Mouse (Mus musculus) spleen, adult 2 months (tissue): ENCODE data around the gene Oosp1. TPM values are rescaled to one million over a fixed set of nuclear protein-coding genes. Genes with fewer than 3 reads are reported as not detected.

ENCODE experiments used
- DNase-seq, 2 experiments: peaks; one replicate each; pipeline versions ENCODE4 v3.0.0 to v3.0.0-alpha.2; 2012 to 2021; ENCODE audit warnings: low spot score in 2 of 2, low read depth in 1 of 2
- H3K27ac ChIP-seq: fragments of 200-500 bp; 2 replicates; pipeline ENCODE4 v1.5.1; 2012; ENCODE audit warnings: low read length, inconsistent platforms; ENCODE audit not compliant: insufficient read depth
- H3K27me3 ChIP-seq: fragments of 200-500 bp; 2 replicates; pipeline ENCODE4 v1.6.1; 2012; ENCODE audit warnings: mild to moderate bottlenecking, moderate library complexity, low read length, inconsistent platforms; ENCODE audit not compliant: control insufficient read depth, insufficient read depth
- H3K36me3 ChIP-seq: fragments of 200-500 bp; 2 replicates; pipeline ENCODE4 v1.6.1; 2012; ENCODE audit warnings: mild to moderate bottlenecking, low read length, inconsistent platforms; ENCODE audit not compliant: control insufficient read depth, insufficient read depth
- H3K4me1 ChIP-seq: fragments of 200-500 bp; 2 replicates; pipeline ENCODE4 v1.6.1; 2011; ENCODE audit warnings: inconsistent platforms; ENCODE audit not compliant: control insufficient read depth, insufficient read depth, insufficient read length
- H3K4me3 ChIP-seq: fragments of 200-500 bp; 2 replicates; pipeline ENCODE4 v1.5.1; 2011; ENCODE audit warnings: mild to moderate bottlenecking, inconsistent platforms; ENCODE audit not compliant: insufficient read depth, insufficient read length; ENCODE audit errors: extremely low read depth
- CTCF ChIP-seq: fragments of 200-500 bp; IDR thresholded peaks from 2 replicates; pipeline ENCODE4 v1.5.1; 2011; ENCODE audit warnings: mild to moderate bottlenecking, inconsistent platforms; ENCODE audit not compliant: insufficient read depth, insufficient read length, insufficient replicate concordance; ENCODE audit errors: extremely low read depth
- POLR2A ChIP-seq: fragments of 200-500 bp; IDR thresholded peaks from 2 replicates; pipeline ENCODE4 v1.6.1; 2011; ENCODE audit warnings: low read depth, low read length, inconsistent platforms
- WGBS: fragments of 180-500 bp; shearing (Covaris S2); methylation state at CpG from one replicate; pipeline ENCODE4 v1.1.7; 2018; 5-methylcytosine and 5-hydroxymethylcytosine counted together
- polyA plus RNA-seq: library from polyadenylated mRNA; depleted of rRNA; stranded (reverse); fragments of >200 nt; gene quantifications from 2 replicates; pipeline ENCODE4 v1.2.3, GENCODE M21; 2012

The Oosp1 gene
- polyA plus RNA-seq, 1 experiment = 2.5 TPM

DNA sequence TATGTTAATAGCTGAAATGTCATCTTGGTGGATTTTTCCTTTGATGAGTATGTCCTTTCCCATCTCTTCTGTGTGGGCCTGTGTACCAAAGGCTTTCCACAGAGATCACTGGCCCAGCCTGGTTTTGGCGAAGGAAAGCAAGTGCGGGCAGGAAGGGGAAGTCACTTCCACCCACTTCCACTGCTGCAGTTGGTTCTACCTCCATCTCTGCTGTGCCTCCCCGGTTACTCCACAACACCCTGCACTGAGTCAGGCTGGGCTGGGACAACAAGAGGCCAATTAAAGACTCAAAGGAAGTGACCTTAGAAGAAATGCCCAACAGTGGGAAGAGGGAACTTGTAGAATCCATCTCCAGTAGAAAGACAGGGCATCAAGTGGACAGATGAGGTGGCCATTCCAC is 29.1 kb upstream of the Oosp1 start:
- Histone ChIP-seq H3K4me1 (no peaks in the 10 kb centered on the region), H3K36me3 (no peaks in the 10 kb centered on the region), H3K27me3 (no peaks in the 10 kb centered on the region), H3K27ac (no peak overlapping the region), H3K4me3 (no peak overlapping the region)
- DNase-seq = no peak
- no peak for TF ChIP-seq POLR2A
- TF ChIP-seq CTCF = no peak
- WGBS = 29% methylated on average over 3 of the region's 3 CpGs

DNA sequence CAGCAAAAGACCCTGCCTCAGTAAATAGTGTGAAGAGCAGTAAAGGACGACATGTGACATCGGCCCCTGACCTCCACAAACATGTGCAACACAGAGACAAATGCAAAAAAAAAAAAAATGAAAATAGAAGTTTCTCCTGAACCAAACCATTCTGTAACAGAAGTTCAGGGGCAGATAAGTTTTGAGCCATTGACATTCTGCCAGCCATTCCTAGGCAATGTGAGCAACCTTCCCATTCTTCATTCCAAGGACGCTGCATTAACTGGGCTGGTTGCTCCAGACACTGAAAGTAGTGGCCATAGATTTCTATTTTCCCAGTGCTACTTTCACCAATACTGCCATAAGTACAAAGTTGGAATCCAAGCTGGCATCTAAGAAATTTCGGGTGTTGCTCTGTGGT is 21.5 kb upstream of the Oosp1 start:
- TF ChIP-seq POLR2A (no peak), CTCF (no peak)
- Histone ChIP-seq H3K27ac (no peak overlapping the region), H3K36me3 (no peaks in the 10 kb centered on the region), H3K4me3 (no peak overlapping the region), H3K4me1 (no peaks in the 10 kb centered on the region), H3K27me3 (no peaks in the 10 kb centered on the region)
- 91% methylated on average over 4 of the region's 4 CpGs for WGBS
- DNase-seq = no peak

GRCm38 (mm10) chr19:11698342-11698741 is 7.4 kb upstream of the Oosp1 start:
- TF ChIP-seq POLR2A (no peak), CTCF (no peak)
- H3K36me3 ChIP-seq = no peaks in the 10 kb centered on the region
- DNase-seq = no peak
- WGBS = 68% methylated on average over 6 of the region's 6 CpGs
- H3K27ac ChIP-seq = no peak overlapping the region
- H3K27me3 ChIP-seq = no peaks in the 10 kb centered on the region
- no peak overlapping the region for H3K4me3 ChIP-seq
- H3K4me1 ChIP-seq = no peaks in the 10 kb centered on the region

DNA sequence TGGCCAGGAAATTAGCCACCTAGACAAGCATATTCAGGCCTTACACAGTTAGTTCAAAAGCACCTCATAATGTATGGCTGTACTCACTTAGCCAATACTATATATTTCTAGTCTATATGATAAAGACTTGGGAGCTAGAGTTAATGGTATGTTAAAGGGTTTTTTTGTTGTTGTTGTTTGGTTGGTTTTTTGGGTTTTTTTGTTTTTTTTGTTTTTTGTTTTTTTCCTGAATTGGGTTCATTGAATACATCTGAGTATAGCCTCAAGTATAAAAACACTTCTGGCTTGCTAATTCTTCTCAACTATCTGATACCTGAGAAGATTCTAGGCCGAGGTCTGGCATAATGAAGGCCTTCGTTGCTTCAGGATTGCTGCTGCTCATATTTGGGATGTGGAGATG is 5.8 kb upstream of the Oosp1 start, which contains the start of gene Oosp3:
Gene Oosp3 (plus strand): TSS at position 301 of the 400 bp plus-strand sequence.
- H3K27ac ChIP-seq = no peak within 1 kb of the TSS
- WGBS = 88% methylated on average over 2 of the region's 2 CpGs
- DNase-seq = no peak
- H3K27me3 ChIP-seq = no peaks in the 10 kb centered on the region
- H3K36me3 ChIP-seq = no peaks in the 10 kb centered on the region
- no peaks in the 10 kb centered on the region for H3K4me1 ChIP-seq
- TF ChIP-seq POLR2A (no peak), CTCF (no peak)
- no peak within 1 kb of the TSS for H3K4me3 ChIP-seq

DNA sequence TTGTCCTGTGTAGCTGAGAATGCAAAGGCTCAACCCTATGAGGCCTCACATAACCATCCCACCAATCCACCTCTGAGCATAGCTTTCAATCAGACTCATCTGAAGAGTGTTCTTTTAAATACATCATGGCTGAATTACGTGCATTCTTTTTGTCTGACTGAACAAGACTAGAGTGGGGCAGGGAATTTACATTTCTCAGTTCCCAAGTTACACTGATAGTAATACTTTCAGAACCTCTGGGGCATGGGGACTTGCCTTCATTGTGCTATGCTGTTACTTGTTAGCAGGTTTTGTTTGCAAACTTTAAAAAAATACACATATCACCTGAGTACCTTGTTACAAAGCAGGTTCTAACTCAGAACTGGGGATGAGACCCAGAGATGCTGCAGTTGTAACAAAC is 504 bp upstream of the Oosp1 start:
- Histone ChIP-seq H3K4me1 (no peaks in the 10 kb centered on the region), H3K27me3 (no peaks in the 10 kb centered on the region), H3K36me3 (no peaks in the 10 kb centered on the region), H3K4me3 (no peak overlapping the region), H3K27ac (no peak overlapping the region; the same call in 1 of the 2 replicates)
- no peak for DNase-seq
- WGBS = 31% methylated on average over 1 of the region's 1 CpGs
- TF ChIP-seq POLR2A = no peak
- no peak for TF ChIP-seq CTCF

DNA sequence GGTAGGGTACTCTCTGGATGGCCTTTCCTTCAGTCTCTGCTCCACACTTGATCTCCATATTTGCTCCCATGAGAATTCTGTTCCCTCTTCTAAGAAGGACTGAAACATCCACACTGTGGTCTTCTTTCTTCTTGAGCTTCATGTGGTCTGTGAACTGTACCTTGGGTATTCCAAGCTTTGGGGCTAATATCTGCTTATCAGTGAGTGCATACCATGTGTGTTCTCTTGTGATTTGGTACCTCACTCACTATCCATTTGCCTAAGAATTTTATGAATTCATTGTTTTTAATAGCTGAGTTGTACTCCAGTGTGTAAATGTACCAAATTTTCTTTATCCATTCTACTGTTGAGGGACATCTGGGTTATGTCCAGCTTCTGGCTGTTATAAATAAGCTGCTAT is 29.4 kb downstream of the Oosp1 start:
- Histone ChIP-seq H3K4me1 (no peaks in the 10 kb centered on the region), H3K27ac (no peak overlapping the region), H3K36me3 (no peaks in the 10 kb centered on the region), H3K27me3 (no peaks in the 10 kb centered on the region), H3K4me3 (no peak overlapping the region)
- TF ChIP-seq CTCF (no peak), POLR2A (no peak)
- DNase-seq = no peak

DNA sequence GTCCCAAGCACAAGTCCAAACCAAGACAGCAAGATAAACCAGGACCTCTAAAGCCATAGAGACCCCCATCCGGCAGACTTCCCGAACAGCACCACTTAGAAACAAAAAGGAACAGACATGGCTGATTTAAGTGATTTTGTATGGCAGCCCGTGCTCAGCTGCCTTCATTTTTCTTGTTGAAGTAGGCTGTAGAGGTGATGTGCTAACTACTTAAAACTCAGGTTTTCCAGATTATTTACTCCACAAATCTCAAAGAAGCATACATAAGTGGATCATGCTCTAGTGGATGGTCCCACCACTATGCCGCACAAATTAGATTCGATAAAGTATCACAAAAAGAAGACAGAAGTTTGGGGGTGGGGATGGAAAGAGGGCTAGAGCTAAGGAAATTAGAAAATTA is 30.5 kb downstream of the Oosp1 start, which contains the start of gene Oosp2:
Gene Oosp2 (minus strand): TSS at position 101 of the 400 bp plus-strand sequence.
- no peak within 1 kb of the TSS for H3K4me3 ChIP-seq
- no peaks in the 10 kb centered on the region for H3K36me3 ChIP-seq
- WGBS = 93% methylated on average over 5 of the region's 5 CpGs
- no peaks in the 10 kb centered on the region for H3K27me3 ChIP-seq
- no peak for TF ChIP-seq POLR2A
- TF ChIP-seq CTCF = no peak
- H3K27ac ChIP-seq = no peak within 1 kb of the TSS
- H3K4me1 ChIP-seq = no peaks in the 10 kb centered on the region
- DNase-seq = no peak
